Mouse (Mus musculus) MEL (cell line): ENCODE measurements around the gene Spata17. TPM values are rescaled to one million over a fixed set of nuclear protein-coding genes. Genes with fewer than 3 reads are reported as not detected.

Experiments used
- DNase-seq: peaks from one replicate; pipeline ENCODE4 v3.0.0; 2011; ENCODE audit warnings: low read depth, low spot score
- H3K27ac ChIP-seq: 2 replicates; pipeline ENCODE4 v1.5.1; 2012; ENCODE audit warnings: low read depth, mild to moderate bottlenecking, control low read depth, low read length, moderate library complexity; ENCODE audit not compliant: control insufficient read depth
- H3K27me3 ChIP-seq, 2 experiments: fragments of 150-350 bp in 1 of 2; sonication (generic) in 1 of 2; 2 replicates each; pipeline ENCODE4 v1.6.1; 2012; ENCODE audit warnings: low read length in 2 of 2, mild to moderate bottlenecking in 2 of 2, improper control_type of control experiment in 1 of 2, moderate library complexity in 1 of 2; ENCODE audit not compliant: insufficient read depth in 2 of 2, control insufficient read depth in 1 of 2
- H3K36me3 ChIP-seq, 2 experiments: 2 replicates each; pipeline ENCODE4 v1.6.1; 2012 to 2014; ENCODE audit warnings: low read length in 2 of 2, improper control_type of control experiment in 1 of 2, inconsistent platforms in 1 of 2, mild to moderate bottlenecking in 1 of 2; ENCODE audit not compliant: insufficient read depth in 2 of 2, control insufficient read depth in 1 of 2
- H3K4me1 ChIP-seq, 2 experiments: fragments of 150-350 bp in 1 of 2; sonication (generic) in 1 of 2; 2 replicates each; pipeline ENCODE4 v1.6.1; 2012; ENCODE audit warnings: low read length in 2 of 2, improper control_type of control experiment in 1 of 2, mild to moderate bottlenecking in 1 of 2; ENCODE audit not compliant: insufficient read depth in 2 of 2, control insufficient read depth in 1 of 2
- H3K4me3 ChIP-seq, 2 experiments: fragments of 150-350 bp in 1 of 2; sonication (generic) in 1 of 2; 2 replicates each; pipeline ENCODE4 v1.5.1; 2012; ENCODE audit warnings: low read depth in 2 of 2, low read length in 2 of 2, mild to moderate bottlenecking in 2 of 2, moderate library complexity in 2 of 2, control low read depth in 1 of 2, improper control_type of control experiment in 1 of 2; ENCODE audit not compliant: control insufficient read depth in 1 of 2, insufficient read depth in 1 of 2
- H3K79me2 ChIP-seq: 2 replicates; pipeline ENCODE4 v1.6.1; 2012; ENCODE audit warnings: mild to moderate bottlenecking, low read length, moderate library complexity; ENCODE audit not compliant: control insufficient read depth, poor library complexity, insufficient read depth
- H3K9ac ChIP-seq: 2 replicates; pipeline ENCODE4 v1.6.1; 2012; ENCODE audit warnings: low read depth, mild to moderate bottlenecking, control low read depth, low read length, moderate library complexity; ENCODE audit not compliant: control insufficient read depth, poor library complexity, severe bottlenecking
- H3K9me3 ChIP-seq: fragments of 150-350 bp; sonication (generic); replicated peaks from 2 replicates; pipeline ENCODE4 v1.6.1; 2012; ENCODE audit warnings: mild to moderate bottlenecking, low read length, improper control_type of control experiment, moderate library complexity; ENCODE audit not compliant: insufficient read depth
- CHD1 ChIP-seq: IDR thresholded peaks from 2 replicates; pipeline ENCODE4 v1.6.1; 2012; ENCODE audit warnings: low read depth, mild to moderate bottlenecking, inconsistent platforms, low read length, improper control_type of control experiment
- CHD2 ChIP-seq: IDR thresholded peaks from 2 replicates; pipeline ENCODE4 v1.6.1; 2011; ENCODE audit warnings: low read length, improper control_type of control experiment
- EP300 ChIP-seq, 2 experiments: IDR thresholded peaks; 2 replicates each; pipeline ENCODE4 v1.6.1; 2011; ENCODE audit warnings: improper control_type of control experiment in 2 of 2, low read length in 2 of 2, low read depth in 1 of 2, mild to moderate bottlenecking in 1 of 2
- MAFK ChIP-seq: IDR thresholded peaks from 2 replicates; pipeline ENCODE4 v1.6.1; 2011; ENCODE audit warnings: low read depth, mild to moderate bottlenecking, low read length, improper control_type of control experiment, borderline replicate concordance
- MYB ChIP-seq: IDR thresholded peaks from 2 replicates; pipeline ENCODE4 v1.6.1; 2011; ENCODE audit warnings: mild to moderate bottlenecking, low read depth, low read length, improper control_type of control experiment
- MYC ChIP-seq: IDR thresholded peaks from 2 replicates; pipeline ENCODE4 v1.6.1; 2011; ENCODE audit warnings: low read depth, mild to moderate bottlenecking, low read length, improper control_type of control experiment, moderate library complexity
- NELFE ChIP-seq: IDR thresholded peaks from 2 replicates; pipeline ENCODE4 v1.6.1; 2011; ENCODE audit warnings: low read depth, low read length, improper control_type of control experiment
- NRF1 ChIP-seq: IDR thresholded peaks from 2 replicates; pipeline ENCODE4 v1.6.1; 2014; ENCODE audit warnings: low read depth, mild to moderate bottlenecking, inconsistent platforms, low read length, improper control_type of control experiment, moderate library complexity; ENCODE audit not compliant: poor library complexity, insufficient read depth, severe bottlenecking
- POLR2AphosphoS2 ChIP-seq: IDR thresholded peaks from 2 replicates; pipeline ENCODE4 v1.6.1; 2011; ENCODE audit warnings: low read length, improper control_type of control experiment
- POLR2AphosphoS5 ChIP-seq: IDR thresholded peaks from 2 replicates; pipeline ENCODE4 v1.6.1; 2012; ENCODE audit warnings: low read depth, borderline replicate concordance, mild to moderate bottlenecking, inconsistent platforms, low read length, moderate library complexity, mixed read lengths
- RAD21 ChIP-seq: IDR thresholded peaks from 2 replicates; pipeline ENCODE4 v1.6.1; 2011; ENCODE audit warnings: mild to moderate bottlenecking, low read depth, low read length, improper control_type of control experiment
- SMC3 ChIP-seq: IDR thresholded peaks from 2 replicates; pipeline ENCODE4 v1.6.1; 2011; ENCODE audit warnings: low read depth, low read length, improper control_type of control experiment
- TAL1 ChIP-seq: IDR thresholded peaks from 2 replicates; pipeline ENCODE4 v1.6.1; 2012; ENCODE audit warnings: mild to moderate bottlenecking, inconsistent platforms, low read length, moderate library complexity, mixed read lengths
- TBP ChIP-seq: IDR thresholded peaks from 2 replicates; pipeline ENCODE4 v1.8.0; 2011; ENCODE audit warnings: low read depth, low read length, improper control_type of control experiment
- TCF12 ChIP-seq: IDR thresholded peaks from 2 replicates; pipeline ENCODE4 v1.6.1; 2014; ENCODE audit warnings: low read depth, mild to moderate bottlenecking, inconsistent platforms, low read length, improper control_type of control experiment, moderate library complexity
- USF1 ChIP-seq: IDR thresholded peaks from 2 replicates; pipeline ENCODE4 v1.6.1; 2014; ENCODE audit warnings: low read depth, mild to moderate bottlenecking, inconsistent platforms, low read length, improper control_type of control experiment, moderate library complexity
- USF2 ChIP-seq, 2 experiments: IDR thresholded peaks; 2 replicates each; pipeline ENCODE4 v1.6.1; 2011 to 2012; ENCODE audit warnings: improper control_type of control experiment in 2 of 2, low read length in 2 of 2, borderline replicate concordance in 1 of 2, inconsistent platforms in 1 of 2, low read depth in 1 of 2, mild to moderate bottlenecking in 1 of 2; ENCODE audit not compliant: insufficient read depth in 1 of 2
- ZMIZ1 ChIP-seq: IDR thresholded peaks from 2 replicates; pipeline ENCODE4 v1.6.1; 2012; ENCODE audit warnings: low read depth, mild to moderate bottlenecking, inconsistent platforms, low read length, improper control_type of control experiment, moderate library complexity
- polyA plus RNA-seq, 2 experiments: library from polyadenylated mRNA; stranded (reverse) in 1 of 2; unstranded in 1 of 2; fragments of >175 nt in 1 of 2; fragments of >200 nt in 1 of 2; gene quantifications; 2 replicates each; pipeline versions ENCODE4 v1.2.1 to v1.2.4; 2012; ENCODE audit warnings: low replicate concordance in 2 of 2, low read depth in 1 of 2; ENCODE audit not compliant: insufficient read length in 2 of 2, insufficient read depth in 1 of 2, missing spikeins in 1 of 2
- total RNA-seq: library from RNA; depleted of rRNA; stranded (reverse); fragments of 300-350 nt; gene quantifications from 2 replicates; pipeline ENCODE4 v1.2.3, GENCODE M21; 2012

Gene Spata17
- total and polyA plus RNA-seq, 3 experiments: 0.13 TPM; not detected in 2

- Histone ChIP-seq H3K27ac (no peak overlapping the region), H3K36me3 (no peaks in the 10 kb centered on the region), H3K27me3 (no peaks in the 10 kb centered on the region), H3K9me3 (no peaks in the 10 kb centered on the region), H3K9ac (no peak overlapping the region), H3K4me3 (no peak overlapping the region), H3K4me1 (no peaks in the 10 kb centered on the region), H3K79me2 (no peaks in the 10 kb centered on the region)
- DNase-seq: no peak
- TF ChIP-seq RAD21 (no peak), MAFK (no peak), TCF12 (no peak), EP300 (IDR thresholded peaks at IDR 0.05; ENCODE audit: low read depth in 1 of 2, low read length in 2 of 2) (no peak), POLR2AphosphoS2 (no peak), SMC3 (no peak), TBP (no peak), CHD2 (no peak), TAL1 (no peak), USF1 (no peak), USF2 (IDR thresholded peaks at IDR 0.05; ENCODE audit: borderline replicate concordance in 1 of 2, insufficient read depth in 1 of 2, low read depth in 1 of 2, low read length in 2 of 2) (no peak), MYB (no peak)
Observed at GRCm38 (mm10) chr1:187010071-187010470, 205.2 kb downstream of the Spata17 start.

DNA sequence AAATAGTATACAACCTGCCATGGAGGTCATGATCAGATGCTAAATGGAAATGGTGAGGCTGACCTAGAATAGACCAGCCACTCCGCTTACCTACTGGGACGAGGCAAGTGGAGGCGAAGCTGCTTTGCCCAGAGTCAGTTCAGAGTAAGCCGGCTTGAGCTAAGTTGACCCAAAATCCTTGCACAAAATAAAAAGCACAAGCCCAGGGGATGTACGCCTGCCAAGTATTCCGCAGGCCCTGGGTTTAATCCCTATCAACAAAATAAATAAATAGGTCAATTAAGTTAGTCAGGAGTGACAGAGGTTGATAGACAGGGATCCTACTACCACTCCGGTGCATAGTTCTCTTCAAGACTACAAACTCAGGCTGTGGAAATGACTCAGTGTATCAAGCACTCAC, 207.0 kb downstream of the Spata17 start:
- Histone ChIP-seq H3K4me3 (no peak overlapping the region), H3K27me3 (no peaks in the 10 kb centered on the region), H3K79me2 (no peaks in the 10 kb centered on the region), H3K9ac (no peak overlapping the region)
- no peak for DNase-seq
- TF ChIP-seq MYB: no peak
- TF ChIP-seq MYC: no peak
- TF ChIP-seq CHD1: no peak
- no peak for TF ChIP-seq POLR2AphosphoS5
- no peak for TF ChIP-seq NRF1
- TF ChIP-seq NELFE: no peak
- no peak for TF ChIP-seq ZMIZ1
- TF ChIP-seq, all 39 proteins: peak for 0
- Histone ChIP-seq H3K4me1 (no peaks in the 10 kb centered on the region), H3K36me3 (no peaks in the 10 kb centered on the region), H3K9me3 (no peaks in the 10 kb centered on the region), H3K27ac (no peak overlapping the region)
